Mouse (Mus musculus) lung, embryonic 14.5 days (tissue): Measurements from ENCODE around the gene Fto. TPM values are rescaled to one million over a fixed set of nuclear protein-coding genes. Genes with fewer than 3 reads are reported as not detected.

Experiments used
- ATAC-seq: fragments of 200-750 bp; cut with Nextera tagmentation; 2 replicates; pipeline ENCODE4 v1.8.0; 2017; ENCODE audit warnings: mild to moderate bottlenecking, moderate TSS enrichment, moderate library complexity; ENCODE audit not compliant: insufficient read depth
- DNase-seq: peaks from one replicate; pipeline ENCODE4 v3.0.0-alpha.2; 2015
- H3K27ac ChIP-seq: fragments of 300-500 bp; sonication (generic); 2 replicates; pipeline ENCODE4 v1.5.1; 2014; ENCODE audit warnings: low read depth, mild to moderate bottlenecking, moderate library complexity
- H3K27me3 ChIP-seq: fragments of 300-500 bp; sonication (generic); 2 replicates; pipeline ENCODE4 v1.6.1; 2014; ENCODE audit warnings: low read length, control low read depth; ENCODE audit not compliant: insufficient read depth
- H3K36me3 ChIP-seq: fragments of 300-500 bp; sonication (generic); 2 replicates; pipeline ENCODE4 v1.6.1; 2014; ENCODE audit warnings: control low read depth; ENCODE audit not compliant: insufficient read depth
- H3K4me1 ChIP-seq: fragments of 300-500 bp; sonication (generic); 2 replicates; pipeline ENCODE4 v1.6.1; 2014; ENCODE audit warnings: antibody characterized with exemption, control low read depth; ENCODE audit not compliant: insufficient read depth
- H3K4me2 ChIP-seq: fragments of 300-500 bp; sonication (generic); 2 replicates; pipeline ENCODE4 v1.6.1; 2014; ENCODE audit warnings: mild to moderate bottlenecking
- H3K4me3 ChIP-seq: fragments of 300-500 bp; sonication (generic); 2 replicates; pipeline ENCODE4 v1.5.1; 2014; ENCODE audit warnings: low read depth, low read length
- H3K9ac ChIP-seq: fragments of 300-500 bp; sonication (generic); 2 replicates; pipeline ENCODE4 v1.6.1; 2014
- H3K9me3 ChIP-seq: fragments of 300-500 bp; sonication (generic); 2 replicates; pipeline ENCODE4 v1.6.1; 2016; ENCODE audit warnings: low read depth, low read length, control low read depth
- CTCF ChIP-seq: IDR thresholded peaks from 2 replicates; pipeline ENCODE4 v1.5.1; 2016; ENCODE audit warnings: antibody characterized with exemption, low read depth
- WGBS: fragments of 180-500 bp; shearing (Covaris S2); extraction: QIAGEN DNeasy Blood & Tissue Kit; methylation state at CpG from one replicate; pipeline ENCODE4 v1.1.7; 2014; 5-methylcytosine and 5-hydroxymethylcytosine counted together
- polyA plus RNA-seq: library from polyadenylated mRNA; unstranded; fragments of >200 nt; fragmentation: Nextera tagmentation; extraction: Ambion mirVana; gene quantifications from 2 replicates; pipeline ENCODE4 v1.2.1, GENCODE M21; 2014

Fto gene
- polyA plus RNA-seq, 1 experiment from 2014 or later, result 104 TPM

DNA sequence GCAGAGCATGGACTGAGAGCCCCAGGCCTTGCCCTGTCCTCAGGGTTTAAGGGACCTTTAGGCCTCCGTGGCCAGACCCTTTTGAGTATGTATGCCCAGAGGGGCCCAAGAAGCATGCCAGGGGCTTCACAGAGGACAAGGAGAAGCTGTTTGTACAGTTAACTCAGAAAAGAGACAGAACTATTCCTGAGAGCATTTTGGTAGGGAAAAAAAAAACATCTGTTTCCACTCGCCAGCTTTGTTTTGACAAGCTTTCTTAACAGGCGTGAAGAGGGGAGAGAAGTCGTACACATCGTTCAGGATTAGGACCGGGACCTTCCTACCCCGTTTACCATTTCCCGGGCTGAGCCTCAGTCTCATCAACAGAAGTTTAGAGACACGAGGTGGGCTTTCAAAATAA is 335.5 kb downstream of the Fto start:
- no peaks in the 10 kb centered on the region for H3K27me3 ChIP-seq
- DNase-seq (peak; percentile 31), ATAC-seq (no peak)
- H3K9ac ChIP-seq, result no peak overlapping the region
- H3K4me2 ChIP-seq, result no peak overlapping the region
- H3K4me3 ChIP-seq, result no peak overlapping the region
- TF ChIP-seq CTCF, result no peak
- H3K9me3 ChIP-seq, result no peaks in the 10 kb centered on the region
- 17% methylated on average over 9 of the region's 9 CpGs for WGBS
- H3K27ac ChIP-seq, result no peak overlapping the region
- H3K4me1 ChIP-seq, result peaks cover 3% of the 10 kb centered on the region; the same call in 1 of the 2 replicates
- H3K36me3 ChIP-seq, result no peaks in the 10 kb centered on the region

DNA sequence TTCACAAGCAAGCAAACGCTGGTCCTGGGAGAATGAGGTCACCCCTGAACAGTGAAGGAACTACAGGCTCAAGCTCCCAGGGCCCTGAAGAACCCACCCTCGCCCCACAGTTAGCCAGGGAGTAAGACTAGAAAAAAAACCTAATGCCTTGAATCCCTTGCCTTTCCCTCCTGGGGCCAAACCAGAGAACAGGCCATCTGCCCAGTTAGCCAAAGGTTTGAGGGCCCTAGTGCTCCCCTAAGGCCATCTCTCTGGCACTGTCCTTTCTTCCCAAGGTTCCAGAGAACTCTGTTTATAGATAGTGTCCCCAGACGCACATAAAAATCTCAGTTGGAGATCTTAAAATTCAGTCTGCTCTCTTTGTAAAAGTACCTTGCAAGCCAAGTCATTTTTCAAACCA is 340.2 kb downstream of the Fto start:
- Histone ChIP-seq H3K9ac (no peak overlapping the region), H3K4me1 (peaks cover 2% of the 10 kb centered on the region; the same call in 1 of the 2 replicates), H3K4me3 (no peak overlapping the region), H3K36me3 (no peaks in the 10 kb centered on the region), H3K4me2 (no peak overlapping the region), H3K27ac (no peak overlapping the region), H3K27me3 (no peaks in the 10 kb centered on the region), H3K9me3 (no peaks in the 10 kb centered on the region)
- TF ChIP-seq CTCF, result no peak
- DNase-seq, result no peak
- WGBS, result 45% methylated on average over 3 of the region's 3 CpGs
- ATAC-seq, result no peak

DNA sequence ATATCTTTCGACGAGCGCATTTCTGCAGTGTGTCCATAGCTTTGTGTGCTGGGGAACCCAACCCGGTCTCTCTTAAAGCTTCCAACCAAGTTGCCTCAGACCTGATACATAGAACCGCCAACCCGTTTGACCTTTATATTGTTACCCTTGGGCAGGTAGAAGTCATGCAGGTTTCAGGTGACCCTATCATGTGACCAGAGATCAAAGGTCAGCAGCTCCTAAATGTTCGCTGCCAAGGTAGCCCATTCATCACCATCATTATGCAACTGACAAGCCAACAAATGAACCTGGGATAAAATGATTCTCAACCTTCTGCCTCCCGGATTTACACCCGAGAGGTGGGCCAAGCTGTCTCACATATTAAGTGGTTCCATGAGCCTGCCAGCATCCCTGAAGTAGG is 344.1 kb downstream of the Fto start:
- Histone ChIP-seq H3K4me3 (no peak overlapping the region), H3K9me3 (no peaks in the 10 kb centered on the region), H3K4me1 (no peaks in the 10 kb centered on the region), H3K36me3 (no peaks in the 10 kb centered on the region), H3K4me2 (no peak overlapping the region), H3K27me3 (no peaks in the 10 kb centered on the region), H3K27ac (no peak overlapping the region), H3K9ac (no peak overlapping the region)
- ATAC-seq (no peak), DNase-seq (no peak)
- WGBS, result 83% methylated on average over 9 of the region's 9 CpGs
- TF ChIP-seq CTCF, result no peak

DNA sequence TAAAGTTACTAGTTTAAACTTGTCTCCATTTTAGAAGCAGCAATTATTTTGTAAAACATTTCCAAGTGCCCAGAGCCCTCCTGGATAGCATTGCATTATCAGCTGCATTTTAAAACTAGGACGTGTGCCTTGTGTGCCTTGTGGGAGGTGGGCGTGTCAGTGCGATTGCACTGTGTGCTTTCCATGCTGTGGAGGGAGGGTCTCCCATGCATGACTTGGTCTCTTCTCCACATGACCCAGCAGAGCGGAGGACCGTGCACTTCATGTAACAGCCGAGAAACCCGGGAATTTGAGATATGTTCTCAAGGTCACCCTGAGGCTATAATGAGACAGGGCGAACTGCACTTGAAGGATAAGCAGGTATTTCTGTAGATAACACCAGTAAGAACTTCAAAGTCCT is 347.6 kb downstream of the Fto start:
- no peak overlapping the region for H3K4me2 ChIP-seq
- no peak overlapping the region for H3K27ac ChIP-seq
- no peaks in the 10 kb centered on the region for H3K9me3 ChIP-seq
- H3K4me3 ChIP-seq, result no peak overlapping the region
- no peaks in the 10 kb centered on the region for H3K36me3 ChIP-seq
- H3K4me1 ChIP-seq, result no peaks in the 10 kb centered on the region
- DNase-seq (no peak), ATAC-seq (no peak)
- no peak overlapping the region for H3K9ac ChIP-seq
- no peak for TF ChIP-seq CTCF
- H3K27me3 ChIP-seq, result no peaks in the 10 kb centered on the region
- 50% methylated on average over 8 of the region's 8 CpGs for WGBS

DNA sequence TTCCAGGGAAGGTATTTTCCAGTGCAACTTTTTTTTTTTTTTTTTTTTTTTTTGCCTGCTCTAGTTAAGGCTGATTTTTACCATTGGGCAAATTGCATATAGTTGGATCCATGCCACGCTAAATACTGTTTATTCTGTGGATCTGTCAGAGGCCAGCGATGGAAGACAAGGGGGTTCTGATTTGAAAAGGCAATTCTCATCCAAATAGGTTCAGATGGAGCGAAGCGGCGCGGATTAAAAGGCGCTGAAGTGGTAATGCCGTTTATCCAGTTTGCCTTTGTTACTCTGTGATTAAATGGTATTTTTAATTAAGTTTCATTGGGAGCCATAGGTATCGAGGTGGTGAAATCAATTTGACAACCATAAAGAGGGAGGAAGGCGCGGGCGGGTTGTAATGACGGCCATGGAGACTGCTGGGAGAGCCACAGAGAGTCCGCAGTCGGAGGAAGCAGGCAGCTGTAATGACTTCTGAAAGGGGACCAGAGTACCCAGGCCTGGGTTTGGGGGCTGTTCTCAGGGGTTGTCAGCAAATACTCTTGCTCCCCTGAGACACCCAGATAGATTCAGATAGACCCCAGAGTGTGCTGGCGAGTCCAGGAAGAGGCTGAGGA is 356.2 kb downstream of the Fto start:
- Histone ChIP-seq H3K27ac (no peak overlapping the region), H3K9me3 (no peaks in the 10 kb centered on the region), H3K4me3 (no peak overlapping the region), H3K27me3 (0 out of 2 replicates have a peak, but pooled peaks cover 7% of the 10 kb centered on the region), H3K4me1 (no peaks in the 10 kb centered on the region), H3K4me2 (no peak overlapping the region), H3K36me3 (peaks cover 7% of the 10 kb centered on the region; the same call in 1 of the 2 replicates), H3K9ac (no peak overlapping the region)
- ATAC-seq (no peak), DNase-seq (no peak)
- TF ChIP-seq CTCF, result no peak
- WGBS, result 89% methylated on average over 16 of the region's 16 CpGs

DNA sequence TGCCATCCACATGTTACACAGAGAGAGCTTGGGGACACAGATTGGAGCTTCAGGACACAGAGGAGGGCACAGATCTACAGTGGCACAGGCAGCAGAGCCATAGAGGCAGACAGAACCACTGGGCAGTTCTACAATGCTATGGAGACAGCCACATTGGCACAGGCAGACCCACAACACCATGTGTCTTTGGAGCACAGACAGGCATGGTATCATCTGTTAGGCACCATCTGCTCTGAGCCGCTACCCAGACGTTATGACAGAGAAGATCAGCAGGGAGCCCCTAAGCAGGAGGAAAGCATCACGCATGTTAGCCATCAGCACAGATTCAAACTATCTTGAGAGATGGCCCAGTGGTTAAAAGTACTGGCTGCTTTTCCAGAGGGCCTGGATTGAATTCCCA is 363.6 kb downstream of the Fto start:
- TF ChIP-seq CTCF, result no peak
- H3K4me1 ChIP-seq, result no peaks in the 10 kb centered on the region
- no peak overlapping the region for H3K27ac ChIP-seq
- no peaks in the 10 kb centered on the region for H3K9me3 ChIP-seq
- WGBS, result 77% methylated on average over 3 of the region's 3 CpGs
- no peak for ATAC-seq
- H3K4me2 ChIP-seq, result no peak overlapping the region
- no peak for DNase-seq
- no peak overlapping the region for H3K4me3 ChIP-seq
- H3K36me3 ChIP-seq, result no peaks in the 10 kb centered on the region
- H3K27me3 ChIP-seq, result 0 out of 2 replicates have a peak, but pooled peaks cover 3% of the 10 kb centered on the region
- H3K9ac ChIP-seq, result no peak overlapping the region

DNA sequence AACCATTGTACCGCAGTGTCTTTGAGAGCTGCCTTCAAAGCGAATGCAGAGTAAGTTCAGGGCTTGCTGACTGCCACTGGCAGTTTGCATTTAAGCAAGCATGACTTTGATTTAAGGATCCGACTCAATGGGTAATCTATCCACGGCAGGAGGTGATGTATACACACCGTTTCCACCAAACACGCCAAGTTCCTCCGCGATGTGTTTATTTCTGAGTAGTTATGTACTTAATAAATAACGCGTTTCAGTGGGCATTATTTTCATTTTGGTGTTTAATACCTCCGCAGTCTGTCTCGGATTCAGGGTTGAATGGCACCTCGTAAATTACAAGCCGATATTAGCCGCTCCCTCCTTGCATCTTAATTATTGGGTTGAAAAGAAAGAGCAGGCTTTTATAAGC is 366.1 kb downstream of the Fto start:
- H3K9ac ChIP-seq, result no peak overlapping the region
- H3K4me3 ChIP-seq, result no peak overlapping the region
- WGBS, result 65% methylated on average over 15 of the region's 15 CpGs
- H3K27ac ChIP-seq, result no peak overlapping the region
- H3K9me3 ChIP-seq, result no peaks in the 10 kb centered on the region
- 0 out of 2 replicates have a peak, but pooled peaks cover 3% of the 10 kb centered on the region for H3K27me3 ChIP-seq
- DNase-seq (no peak), ATAC-seq (no peak)
- H3K36me3 ChIP-seq, result no peaks in the 10 kb centered on the region
- no peak for TF ChIP-seq CTCF
- no peaks in the 10 kb centered on the region for H3K4me1 ChIP-seq
- H3K4me2 ChIP-seq, result no peak overlapping the region
